Comparison of ENCODE assay signal across 21 mouse cellular contexts in the genomic region with DNA sequence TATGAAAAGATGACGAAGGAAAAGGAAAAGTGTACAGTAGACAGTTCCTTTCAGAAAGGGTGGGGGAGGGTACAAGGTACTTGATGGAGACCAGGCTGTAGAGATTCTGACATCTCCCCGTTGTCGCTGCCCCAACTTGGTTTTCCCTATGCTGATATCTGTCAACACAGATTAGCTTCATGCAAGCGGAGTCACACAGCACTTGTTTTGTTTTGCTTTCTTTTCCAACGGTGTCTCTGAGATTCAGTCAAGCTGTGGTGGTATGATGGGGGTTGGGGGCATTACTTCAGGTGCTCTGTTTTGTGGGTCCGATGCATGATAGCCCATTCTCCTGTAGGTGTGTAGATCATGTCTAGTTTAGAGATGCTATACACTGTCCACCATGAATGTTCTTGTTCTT. TPM values are rescaled to one million over a fixed set of nuclear protein-coding genes. Genes with fewer than 3 reads are reported as not detected.
DNase-seq lines count a peak whose midpoint lies in the region; ATAC-seq lines count a peak whose summit lies in the region.
"Had no signal": no experiment of that assay in that cellular context is flagged by ENCODE, and none has a peak within 500 bp of the region (broad histone marks: within the 10 kb centered on the region; RNA-seq: fewer than 3 reads in every experiment).

No protein-coding gene starts in this region.

- H3K4me3 ChIP-seq in heart, embryonic 11.5 days (ENCODE audit: low read depth, low read length): no peak overlapping the region
- no peak overlapping the region for H3K4me3 ChIP-seq in midbrain, embryonic 11.5 days (ENCODE audit: low read depth, low read length)
- no peak overlapping the region for H3K4me3 ChIP-seq in midbrain, embryonic 16.5 days (ENCODE audit: low read depth, low read length)

- no peak overlapping the region for H3K27ac ChIP-seq in heart, embryonic 11.5 days (ENCODE audit: low read depth, low read length)
- no peak overlapping the region for H3K27ac ChIP-seq in midbrain, embryonic 11.5 days (ENCODE audit: low read depth, low read length)
- H3K27ac ChIP-seq in midbrain, embryonic 16.5 days (ENCODE audit: low read length): no peak overlapping the region

- no peaks in the 10 kb centered on the region for H3K4me1 ChIP-seq in heart, embryonic 11.5 days (ENCODE audit: control insufficient read depth, insufficient read depth, low read length)
- H3K4me1 ChIP-seq in midbrain, embryonic 11.5 days (ENCODE audit: control insufficient read depth, insufficient read depth, low read length): no peaks in the 10 kb centered on the region
- no peaks in the 10 kb centered on the region for H3K4me1 ChIP-seq in midbrain, embryonic 16.5 days (ENCODE audit: control insufficient read depth, insufficient read depth, low read length)

- no peak overlapping the region for H3K4me2 ChIP-seq in heart, embryonic 11.5 days
- H3K4me2 ChIP-seq in midbrain, embryonic 11.5 days: no peak overlapping the region
- no peak overlapping the region for H3K4me2 ChIP-seq in midbrain, embryonic 16.5 days (ENCODE audit: low read length)

- H3K27me3 ChIP-seq in heart, embryonic 11.5 days (ENCODE audit: control insufficient read depth, insufficient read depth, low read length): no peaks in the 10 kb centered on the region
- no peaks in the 10 kb centered on the region for H3K27me3 ChIP-seq in midbrain, embryonic 11.5 days (ENCODE audit: control insufficient read depth, insufficient read depth, low read length)
- H3K27me3 ChIP-seq in midbrain, embryonic 16.5 days (ENCODE audit: control insufficient read depth, insufficient read depth, low read depth, low read length): no peaks in the 10 kb centered on the region
- H3K27me3 ChIP-seq: CH12.LX, Patski had no signal

- ATAC-seq in heart, embryonic 11.5 days (replicated peaks; ENCODE audit: insufficient number of reproducible peaks, low FRiP score, low TSS enrichment): no peak
- ATAC-seq in midbrain, embryonic 11.5 days (ENCODE audit: low FRiP score): no peak
- ATAC-seq in midbrain, embryonic 16.5 days: no peak
- ATAC-seq: activated CD4-positive, CD25-positive, alpha-beta regulatory T cell, adult 4 months; CD4-positive, CD25-positive, alpha-beta regulatory T cell, adult 4 months; Patski had no signal

- H3K36me3 ChIP-seq in heart, embryonic 11.5 days (ENCODE audit: control insufficient read depth, insufficient read depth, low read length): no peaks in the 10 kb centered on the region
- H3K36me3 ChIP-seq in midbrain, embryonic 11.5 days (ENCODE audit: control insufficient read depth, insufficient read depth, low read length): no peaks in the 10 kb centered on the region
- H3K36me3 ChIP-seq in midbrain, embryonic 16.5 days (ENCODE audit: control insufficient read depth, insufficient read depth, low read length): peaks cover 16% of the 10 kb centered on the region; the same call in 1 of the 2 replicates

- 76% methylated on average over 6 of the region's 6 CpGs for WGBS in heart, embryonic 11.5 days (ENCODE audit: insufficient replicate concordance)
- 91% methylated on average over 6 of the region's 6 CpGs for WGBS in midbrain, embryonic 11.5 days
- 92% methylated on average over 6 of the region's 6 CpGs for WGBS in midbrain, embryonic 16.5 days

- H3K9ac ChIP-seq in heart, embryonic 11.5 days (ENCODE audit: low read depth, low read length): no peak overlapping the region
- no peak overlapping the region for H3K9ac ChIP-seq in midbrain, embryonic 11.5 days (ENCODE audit: low read length)
- H3K9ac ChIP-seq in midbrain, embryonic 16.5 days (ENCODE audit: low read depth, low read length): no peak overlapping the region

- peak; percentile 73 for DNase-seq in heart, adult 11 months
- peak; percentile 73 for DNase-seq in midbrain, embryonic 11.5 days (ENCODE audit: low spot score, missing footprints)
- peak; percentile 44 for DNase-seq in retina, postnatal 1 day
- DNase-seq in retina, embryonic 14.5 days (ENCODE audit: low spot score): no peak
- DNase-seq: adrenal gland, adult 2 months; adrenal gland, adult 8-10 months; adrenal gland, postnatal 10 days; adrenal gland, postnatal 14 days; adrenal gland, postnatal 25 days; adrenal gland, postnatal 36 days; B cell, adult 2 months; cerebellum, adult 11 months; cerebellum, adult 11-12 months; cerebellum, adult 18-20 months had no signal

- no peaks in the 10 kb centered on the region for H3K9me3 ChIP-seq in heart, embryonic 11.5 days (replicated peaks; ENCODE audit: control insufficient read depth, low read length)
- H3K9me3 ChIP-seq in midbrain, embryonic 11.5 days (ENCODE audit: control insufficient read depth, low read length): no peaks in the 10 kb centered on the region
- no peaks in the 10 kb centered on the region for H3K9me3 ChIP-seq in midbrain, embryonic 16.5 days (replicated peaks; ENCODE audit: control insufficient read depth, low read length, poor library complexity, severe bottlenecking)
- H3K9me3 ChIP-seq: G1E had no signal

RNA-seq across cellular contexts. Expression of a gene that starts 22.8 kb away (rescaled TPM):
- 18.9 and 19.5 TPM in 2 replicates for polyA plus RNA-seq in heart, embryonic 11.5 days (2014; fragmentation: Nextera tagmentation; extraction: Ambion mirVana)
- 11.7 and 12.0 TPM in 2 replicates for polyA plus RNA-seq in midbrain, embryonic 11.5 days (2014; fragmentation: Nextera tagmentation; extraction: Ambion mirVana)
- polyA plus RNA-seq in midbrain, embryonic 16.5 days (2015; fragmentation: Nextera tagmentation; extraction: Ambion mirVana): 19.2 TPM in 2 replicates

RNA-seq across cellular contexts. Expression of a gene that starts 23.5 kb away (rescaled TPM):
- 48.1 and 49.6 TPM in 2 replicates for polyA plus RNA-seq in heart, embryonic 11.5 days (2014; fragmentation: Nextera tagmentation; extraction: Ambion mirVana)
- polyA plus RNA-seq in midbrain, embryonic 11.5 days (2014; fragmentation: Nextera tagmentation; extraction: Ambion mirVana): 67.0 and 68.8 TPM in 2 replicates
- 85.6 and 89.8 TPM in 2 replicates for polyA plus RNA-seq in midbrain, embryonic 16.5 days (2015; fragmentation: Nextera tagmentation; extraction: Ambion mirVana)
